Mouse (Mus musculus): ENCODE measurements around the gene Asic2. TPM values are rescaled to one million over a fixed set of nuclear protein-coding genes. Genes with fewer than 3 reads are reported as not detected.

The Asic2 gene
- polyA plus RNA-seq, 1 experiment, result not detected

- 92% methylated on average over 8 of the region's 8 CpGs for WGBS
- TF ChIP-seq POLR2A (IDR thresholded peaks at IDR 0.05; ENCODE audit: borderline replicate concordance, control insufficient read depth, low read depth, low read length) (no peak), CTCF (IDR thresholded peaks at IDR 0.05; ENCODE audit: control insufficient read depth, insufficient read depth, low read length) (no peak)
- Histone ChIP-seq H3K4me1 (ENCODE audit: control insufficient read depth, insufficient read depth, low read length) (no peaks in the 10 kb centered on the region), H3K27ac (ENCODE audit: control insufficient read depth, insufficient read depth, low read depth, low read length, poor library complexity) (no peak overlapping the region), H3K4me3 (replicated peaks; ENCODE audit: control insufficient read depth, low read depth, low read length) (no peak overlapping the region)
These were observed 953.5 kb downstream of the Asic2 start for GRCm38 (mm10) chr11:81014776-81015175.

GRCm38 (mm10) chr11:81013501-81013900, 954.8 kb downstream of the Asic2 start:
- no peak overlapping the region for H3K4me3 ChIP-seq (replicated peaks; ENCODE audit: control insufficient read depth, low read depth, low read length)
- no peaks in the 10 kb centered on the region for H3K4me1 ChIP-seq (ENCODE audit: control insufficient read depth, insufficient read depth, low read length)
- H3K27ac ChIP-seq (ENCODE audit: control insufficient read depth, insufficient read depth, low read depth, low read length, poor library complexity), result no peak overlapping the region
- 90% methylated on average over 6 of the region's 6 CpGs for WGBS
- TF ChIP-seq CTCF (IDR thresholded peaks at IDR 0.05; ENCODE audit: control insufficient read depth, insufficient read depth, low read length) (no peak), POLR2A (IDR thresholded peaks at IDR 0.05; ENCODE audit: borderline replicate concordance, control insufficient read depth, low read depth, low read length) (no peak)

- WGBS, result 52% methylated on average over 7 of the region's 7 CpGs
- Histone ChIP-seq H3K4me3 (replicated peaks; ENCODE audit: control insufficient read depth, low read depth, low read length) (no peak overlapping the region), H3K27ac (ENCODE audit: control insufficient read depth, insufficient read depth, low read depth, low read length, poor library complexity) (no peak overlapping the region), H3K4me1 (ENCODE audit: control insufficient read depth, insufficient read depth, low read length) (no peaks in the 10 kb centered on the region)
- no peak for TF ChIP-seq POLR2A (IDR thresholded peaks at IDR 0.05; ENCODE audit: borderline replicate concordance, control insufficient read depth, low read depth, low read length)
- no peak for TF ChIP-seq CTCF (IDR thresholded peaks at IDR 0.05; ENCODE audit: control insufficient read depth, insufficient read depth, low read length)
These were observed 957.5 kb downstream of the Asic2 start for GRCm38 (mm10) chr11:81010766-81011165.

GRCm38 (mm10) chr11:81009366-81009765, 958.9 kb downstream of the Asic2 start:
- no peak for TF ChIP-seq POLR2A (IDR thresholded peaks at IDR 0.05; ENCODE audit: borderline replicate concordance, control insufficient read depth, low read depth, low read length)
- TF ChIP-seq CTCF (IDR thresholded peaks at IDR 0.05; ENCODE audit: control insufficient read depth, insufficient read depth, low read length), result no peak
- H3K4me3 ChIP-seq (replicated peaks; ENCODE audit: control insufficient read depth, low read depth, low read length), result no peak overlapping the region
- H3K4me1 ChIP-seq (ENCODE audit: control insufficient read depth, insufficient read depth, low read length), result no peaks in the 10 kb centered on the region
- no peak overlapping the region for H3K27ac ChIP-seq (ENCODE audit: control insufficient read depth, insufficient read depth, low read depth, low read length, poor library complexity)
- 81% methylated on average over 12 of the region's 12 CpGs for WGBS

GRCm38 (mm10) chr11:81005831-81006230, 962.4 kb downstream of the Asic2 start:
- Histone ChIP-seq H3K27ac (ENCODE audit: control insufficient read depth, insufficient read depth, low read depth, low read length, poor library complexity) (no peak overlapping the region), H3K4me3 (replicated peaks; ENCODE audit: control insufficient read depth, low read depth, low read length) (no peak overlapping the region), H3K4me1 (ENCODE audit: control insufficient read depth, insufficient read depth, low read length) (no peaks in the 10 kb centered on the region)
- 64% methylated on average over 2 of the region's 2 CpGs for WGBS
- TF ChIP-seq POLR2A (IDR thresholded peaks at IDR 0.05; ENCODE audit: borderline replicate concordance, control insufficient read depth, low read depth, low read length) (no peak), CTCF (IDR thresholded peaks at IDR 0.05; ENCODE audit: control insufficient read depth, insufficient read depth, low read length) (no peak)

GRCm38 (mm10) chr11:81002769-81003430, 965.4 kb downstream of the Asic2 start:
- TF ChIP-seq CTCF (IDR thresholded peaks at IDR 0.05; ENCODE audit: control insufficient read depth, insufficient read depth, low read length) (no peak), POLR2A (IDR thresholded peaks at IDR 0.05; ENCODE audit: borderline replicate concordance, control insufficient read depth, low read depth, low read length) (no peak)
- Histone ChIP-seq H3K27ac (ENCODE audit: control insufficient read depth, insufficient read depth, low read depth, low read length, poor library complexity) (no peak overlapping the region), H3K4me3 (replicated peaks; ENCODE audit: control insufficient read depth, low read depth, low read length) (no peak overlapping the region), H3K4me1 (ENCODE audit: control insufficient read depth, insufficient read depth, low read length) (no peaks in the 10 kb centered on the region)
- WGBS, result 81% methylated on average over 10 of the region's 10 CpGs

- Histone ChIP-seq H3K4me3 (replicated peaks; ENCODE audit: control insufficient read depth, low read depth, low read length) (no peak overlapping the region), H3K27ac (ENCODE audit: control insufficient read depth, insufficient read depth, low read depth, low read length, poor library complexity) (no peak overlapping the region), H3K4me1 (ENCODE audit: control insufficient read depth, insufficient read depth, low read length) (no peaks in the 10 kb centered on the region)
- WGBS, result 75% methylated on average over 5 of the region's 5 CpGs
- TF ChIP-seq CTCF (IDR thresholded peaks at IDR 0.05; ENCODE audit: control insufficient read depth, insufficient read depth, low read length) (no peak), POLR2A (IDR thresholded peaks at IDR 0.05; ENCODE audit: borderline replicate concordance, control insufficient read depth, low read depth, low read length) (no peak)
These were observed 972.6 kb downstream of the Asic2 start for GRCm38 (mm10) chr11:80995621-80996020.

- 86% methylated on average over 5 of the region's 5 CpGs for WGBS
- TF ChIP-seq POLR2A (IDR thresholded peaks at IDR 0.05; ENCODE audit: borderline replicate concordance, control insufficient read depth, low read depth, low read length) (no peak), CTCF (IDR thresholded peaks at IDR 0.05; ENCODE audit: control insufficient read depth, insufficient read depth, low read length) (no peak)
- H3K4me1 ChIP-seq (ENCODE audit: control insufficient read depth, insufficient read depth, low read length), result no peaks in the 10 kb centered on the region
- no peak overlapping the region for H3K27ac ChIP-seq (ENCODE audit: control insufficient read depth, insufficient read depth, low read depth, low read length, poor library complexity)
- H3K4me3 ChIP-seq (replicated peaks; ENCODE audit: control insufficient read depth, low read depth, low read length), result no peak overlapping the region
These were observed 984.7 kb downstream of the Asic2 start for GRCm38 (mm10) chr11:80983530-80983929.
